Mouse (Mus musculus): Measurements from ENCODE around the gene Cidec. TPM values are rescaled to one million over a fixed set of nuclear protein-coding genes. Genes with fewer than 3 reads are reported as not detected.
A peak's percentile ranks its signal among the peaks of the same experiment; 100 is the strongest.

Cidec gene
- polyA plus RNA-seq, 1 experiment, result 7.8 TPM

- 56% methylated on average over 3 of the region's 3 CpGs for WGBS
- TF ChIP-seq POLR2A (IDR thresholded peaks at IDR 0.05; ENCODE audit: low read depth, low read length) (no peak), CTCF (IDR thresholded peaks at IDR 0.05; ENCODE audit: extremely low read depth, insufficient read depth, insufficient read length, insufficient replicate concordance) (no peak)
- H3K36me3 ChIP-seq (ENCODE audit: control insufficient read depth, insufficient read depth, low read length), result no peaks in the 10 kb centered on the region
- no peak for DNase-seq (ENCODE audit: low read depth in 1 of 2, low spot score in 2 of 2)
- H3K4me3 ChIP-seq (ENCODE audit: extremely low read depth, insufficient read depth, insufficient read length), result no peak overlapping the region
- H3K27ac ChIP-seq (ENCODE audit: insufficient read depth, low read length), result no peak overlapping the region
- no peaks in the 10 kb centered on the region for H3K4me1 ChIP-seq (ENCODE audit: control insufficient read depth, insufficient read depth, insufficient read length)
- H3K27me3 ChIP-seq (ENCODE audit: control insufficient read depth, insufficient read depth, low read length), result no peaks in the 10 kb centered on the region
These were observed 5.6 kb downstream of the Cidec start for GRCm38 (mm10) chr6:113429965-113430364.

GRCm38 (mm10) chr6:113428006-113428405 is 7.6 kb downstream of the Cidec start:
- no peaks in the 10 kb centered on the region for H3K27me3 ChIP-seq (ENCODE audit: control insufficient read depth, insufficient read depth, low read length)
- no peaks in the 10 kb centered on the region for H3K36me3 ChIP-seq (ENCODE audit: control insufficient read depth, insufficient read depth, low read length)
- TF ChIP-seq CTCF (IDR thresholded peaks at IDR 0.05; ENCODE audit: extremely low read depth, insufficient read depth, insufficient read length, insufficient replicate concordance), result no peak
- TF ChIP-seq POLR2A (IDR thresholded peaks at IDR 0.05; ENCODE audit: low read depth, low read length), result no peak
- H3K4me1 ChIP-seq (ENCODE audit: control insufficient read depth, insufficient read depth, insufficient read length), result no peaks in the 10 kb centered on the region
- no peak for DNase-seq (ENCODE audit: low read depth in 1 of 2, low spot score in 2 of 2)
- no peak overlapping the region for H3K4me3 ChIP-seq (ENCODE audit: extremely low read depth, insufficient read depth, insufficient read length)
- no peak overlapping the region for H3K27ac ChIP-seq (ENCODE audit: insufficient read depth, low read length)
- 92% methylated on average over 16 of the region's 16 CpGs for WGBS

GRCm38 (mm10) chr6:113427397-113427796 is 8.2 kb downstream of the Cidec start:
- Histone ChIP-seq H3K4me1 (ENCODE audit: control insufficient read depth, insufficient read depth, insufficient read length) (no peaks in the 10 kb centered on the region), H3K27ac (ENCODE audit: insufficient read depth, low read length) (no peak overlapping the region), H3K27me3 (ENCODE audit: control insufficient read depth, insufficient read depth, low read length) (no peaks in the 10 kb centered on the region), H3K4me3 (ENCODE audit: extremely low read depth, insufficient read depth, insufficient read length) (no peak overlapping the region), H3K36me3 (ENCODE audit: control insufficient read depth, insufficient read depth, low read length) (no peaks in the 10 kb centered on the region)
- peak in 1 of 2 experiments; percentile 14 for DNase-seq (ENCODE audit: low read depth in 1 of 2, low spot score in 2 of 2)
- 70% methylated on average over 3 of the region's 3 CpGs for WGBS
- TF ChIP-seq CTCF (IDR thresholded peaks at IDR 0.05; ENCODE audit: extremely low read depth, insufficient read depth, insufficient read length, insufficient replicate concordance) (peak; percentile 28; the same call in 1 of the 2 replicates), POLR2A (IDR thresholded peaks at IDR 0.05; ENCODE audit: low read depth, low read length) (no peak)

- Histone ChIP-seq H3K27me3 (ENCODE audit: control insufficient read depth, insufficient read depth, low read length) (no peaks in the 10 kb centered on the region), H3K4me1 (ENCODE audit: control insufficient read depth, insufficient read depth, insufficient read length) (no peaks in the 10 kb centered on the region), H3K4me3 (ENCODE audit: extremely low read depth, insufficient read depth, insufficient read length) (no peak overlapping the region), H3K36me3 (ENCODE audit: control insufficient read depth, insufficient read depth, low read length) (no peaks in the 10 kb centered on the region), H3K27ac (ENCODE audit: insufficient read depth, low read length) (no peak overlapping the region)
- TF ChIP-seq CTCF (IDR thresholded peaks at IDR 0.05; ENCODE audit: extremely low read depth, insufficient read depth, insufficient read length, insufficient replicate concordance), result no peak
- no peak for TF ChIP-seq POLR2A (IDR thresholded peaks at IDR 0.05; ENCODE audit: low read depth, low read length)
- DNase-seq (ENCODE audit: low read depth in 1 of 2, low spot score in 2 of 2), result no peak
- 89% methylated on average over 4 of the region's 4 CpGs for WGBS
These were observed 8.9 kb downstream of the Cidec start for GRCm38 (mm10) chr6:113426696-113427095.

GRCm38 (mm10) chr6:113424187-113424586 is 11.4 kb downstream of the Cidec start:
- Histone ChIP-seq H3K4me3 (ENCODE audit: extremely low read depth, insufficient read depth, insufficient read length) (no peak overlapping the region), H3K27me3 (ENCODE audit: control insufficient read depth, insufficient read depth, low read length) (no peaks in the 10 kb centered on the region), H3K4me1 (ENCODE audit: control insufficient read depth, insufficient read depth, insufficient read length) (0 out of 2 replicates have a peak, but pooled peaks cover 3% of the 10 kb centered on the region), H3K36me3 (ENCODE audit: control insufficient read depth, insufficient read depth, low read length) (no peaks in the 10 kb centered on the region), H3K27ac (ENCODE audit: insufficient read depth, low read length) (no peak overlapping the region)
- DNase-seq (ENCODE audit: low read depth in 1 of 2, low spot score in 2 of 2), result no peak
- no peak for TF ChIP-seq POLR2A (IDR thresholded peaks at IDR 0.05; ENCODE audit: low read depth, low read length)
- TF ChIP-seq CTCF (IDR thresholded peaks at IDR 0.05; ENCODE audit: extremely low read depth, insufficient read depth, insufficient read length, insufficient replicate concordance), result no peak
- 88% methylated on average over 7 of the region's 7 CpGs for WGBS

- peaks cover 7% of the 10 kb centered on the region; the same call in 1 of the 2 replicates for H3K4me1 ChIP-seq (ENCODE audit: control insufficient read depth, insufficient read depth, insufficient read length)
- WGBS, result 61% methylated on average over 4 of the region's 4 CpGs
- H3K4me3 ChIP-seq (ENCODE audit: extremely low read depth, insufficient read depth, insufficient read length), result no peak overlapping the region
- H3K27ac ChIP-seq (ENCODE audit: insufficient read depth, low read length), result no peak overlapping the region
- DNase-seq (ENCODE audit: low read depth in 1 of 2, low spot score in 2 of 2), result no peak
- no peaks in the 10 kb centered on the region for H3K36me3 ChIP-seq (ENCODE audit: control insufficient read depth, insufficient read depth, low read length)
- no peaks in the 10 kb centered on the region for H3K27me3 ChIP-seq (ENCODE audit: control insufficient read depth, insufficient read depth, low read length)
- no peak for TF ChIP-seq CTCF (IDR thresholded peaks at IDR 0.05; ENCODE audit: extremely low read depth, insufficient read depth, insufficient read length, insufficient replicate concordance)
- TF ChIP-seq POLR2A (IDR thresholded peaks at IDR 0.05; ENCODE audit: low read depth, low read length), result no peak
These were observed 12.6 kb downstream of the Cidec start for GRCm38 (mm10) chr6:113423000-113423399.

- Histone ChIP-seq H3K36me3 (ENCODE audit: control insufficient read depth, insufficient read depth, low read length) (no peaks in the 10 kb centered on the region), H3K4me3 (ENCODE audit: extremely low read depth, insufficient read depth, insufficient read length) (peak within 1 kb of the TSS; percentile 73), H3K4me1 (ENCODE audit: control insufficient read depth, insufficient read depth, insufficient read length) (peaks cover 7% of the 10 kb centered on the region; the same call in 1 of the 2 replicates), H3K27me3 (ENCODE audit: control insufficient read depth, insufficient read depth, low read length) (no peaks in the 10 kb centered on the region), H3K27ac (ENCODE audit: insufficient read depth, low read length) (no peak within 1 kb of the TSS)
- peak; percentile 98 to 100 for DNase-seq (ENCODE audit: low read depth in 1 of 2, low spot score in 2 of 2)
- TF ChIP-seq CTCF (IDR thresholded peaks at IDR 0.05; ENCODE audit: extremely low read depth, insufficient read depth, insufficient read length, insufficient replicate concordance), result no peak
- TF ChIP-seq POLR2A (IDR thresholded peaks at IDR 0.05; ENCODE audit: low read depth, low read length), result peak; percentile 48; the same call in 1 of the 2 replicates
- 0% methylated on average over 25 of the region's 25 CpGs for WGBS
These were observed 16.4 kb downstream of the Cidec start, which contains the start of gene Rpusd3 for GRCm38 (mm10) chr6:113419199-113419587. Gene Rpusd3, minus strand, starts transcription at chr6:113419340.
